Comparison of ENCODE assay signal across 8 mouse cellular contexts in the genomic region with DNA sequence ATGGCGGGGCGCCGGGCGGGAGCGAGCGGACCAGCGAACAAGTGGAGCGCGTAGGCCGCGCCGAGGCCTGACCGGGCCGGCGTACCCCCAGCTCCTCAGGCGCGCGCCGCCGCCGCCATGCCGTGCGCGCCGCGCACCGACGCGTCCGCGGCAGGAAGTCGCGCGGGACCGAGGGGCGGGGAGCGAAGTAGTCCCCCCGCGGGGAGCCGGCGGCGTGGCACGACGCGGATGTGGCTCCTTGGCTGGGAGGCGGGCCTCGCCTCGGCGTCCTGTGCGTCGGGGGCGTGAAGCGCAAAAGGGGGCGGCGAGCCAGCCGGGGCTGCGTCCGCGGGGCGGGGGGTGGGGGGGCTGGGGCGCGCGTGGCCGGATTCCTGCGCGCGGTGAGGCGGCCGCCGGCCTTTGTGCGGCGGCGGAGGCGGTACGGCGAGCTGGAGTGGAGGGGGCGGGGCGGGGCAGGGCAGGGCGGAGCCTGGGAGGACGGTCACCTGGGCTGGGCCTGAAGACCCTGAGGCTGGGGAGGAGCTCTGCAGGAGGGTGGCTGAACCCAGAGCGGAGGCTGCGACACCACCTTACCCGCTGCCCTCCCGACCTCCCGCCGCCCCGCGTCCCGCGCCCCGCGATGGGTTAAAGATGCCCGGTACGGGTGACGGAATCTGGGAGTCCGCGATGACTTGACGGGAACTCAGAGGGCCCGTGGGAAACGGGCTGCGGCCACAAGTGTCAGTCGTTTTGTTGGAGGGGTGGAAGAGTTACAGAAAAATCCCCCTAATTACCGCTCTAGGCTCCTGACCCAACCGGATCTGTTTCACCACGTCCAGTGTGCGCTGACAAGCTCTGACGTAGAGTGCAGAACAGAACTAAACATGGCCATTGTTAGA. TPM values are rescaled to one million over a fixed set of nuclear protein-coding genes. Genes with fewer than 3 reads are reported as not detected.
A peak's percentile ranks its signal among the peaks of the same experiment; 100 is the strongest.
DNase-seq lines count a peak whose midpoint lies in the region; ATAC-seq and TF ChIP-seq lines count a peak whose summit lies in the region.

Brwd1 (minus strand) TSS at position 226 of the 878 bp plus-strand sequence.

- peak within 1 kb of the TSS; percentile 99 for H3K9ac ChIP-seq in embryonic facial prominence, embryonic 13.5 days
- H3K9ac ChIP-seq in midbrain, embryonic 12.5 days (replicated peaks): peak within 1 kb of the TSS; percentile 99

- peak; percentile 15; the same call in 1 of the 2 replicates for TF ChIP-seq CTCF in small intestine, adult 2 months (IDR thresholded peaks at IDR 0.05; ENCODE audit: extremely low read depth, insufficient read length, insufficient replicate concordance, low read depth, low read length)

- DNase-seq in 3T3-L1 (ENCODE audit: low read depth, low spot score): peak; percentile 86
- peak; percentile 95 to 96 for DNase-seq in adrenal gland, postnatal 36 days
- DNase-seq in heart, adult 18-20 months: peak; percentile 90 to 96
- DNase-seq in kidney, adult 18-20 months: peak; percentile 90
- peak; percentile 93 for DNase-seq in limb, embryonic 10.5 days (ENCODE audit: low spot score)

- peaks cover 21% of the 10 kb centered on the region for H3K4me1 ChIP-seq in embryonic facial prominence, embryonic 13.5 days
- peaks cover 22% of the 10 kb centered on the region for H3K4me1 ChIP-seq in limb, embryonic 10.5 days
- H3K4me1 ChIP-seq in midbrain, embryonic 12.5 days: peaks cover 20% of the 10 kb centered on the region
- H3K4me1 ChIP-seq in small intestine, adult 2 months (ENCODE audit: control insufficient read depth, insufficient read depth, insufficient read length, low read length): peaks cover 14% of the 10 kb centered on the region; the same call in 1 of the 2 replicates

- no peaks in the 10 kb centered on the region for H3K9me3 ChIP-seq in embryonic facial prominence, embryonic 13.5 days
- no peaks in the 10 kb centered on the region for H3K9me3 ChIP-seq in limb, embryonic 10.5 days (replicated peaks)
- H3K9me3 ChIP-seq in midbrain, embryonic 12.5 days: no peaks in the 10 kb centered on the region

- H3K27me3 ChIP-seq in embryonic facial prominence, embryonic 13.5 days: no peaks in the 10 kb centered on the region
- H3K27me3 ChIP-seq in limb, embryonic 10.5 days (ENCODE audit: low read depth, poor library complexity, severe bottlenecking): no peaks in the 10 kb centered on the region
- H3K27me3 ChIP-seq in midbrain, embryonic 12.5 days: no peaks in the 10 kb centered on the region
- no peaks in the 10 kb centered on the region for H3K27me3 ChIP-seq in small intestine, adult 2 months (ENCODE audit: control insufficient read depth, insufficient read depth, low read length)

- peak within 1 kb of the TSS; percentile 97 for H3K27ac ChIP-seq in embryonic facial prominence, embryonic 13.5 days
- peak within 1 kb of the TSS; percentile 98 for H3K27ac ChIP-seq in limb, embryonic 10.5 days
- H3K27ac ChIP-seq in midbrain, embryonic 12.5 days (replicated peaks): peak within 1 kb of the TSS; percentile 96
- H3K27ac ChIP-seq in small intestine, adult 2 months (ENCODE audit: insufficient read depth, low read depth, low read length): peak within 1 kb of the TSS; percentile 97

- TF ChIP-seq POLR2A in small intestine, adult 2 months (IDR thresholded peaks at IDR 0.05; ENCODE audit: low read depth, low read length): peak; percentile 84

- peak within 1 kb of the TSS; percentile 100 for H3K4me3 ChIP-seq in embryonic facial prominence, embryonic 13.5 days
- peak within 1 kb of the TSS; percentile 99 for H3K4me3 ChIP-seq in limb, embryonic 10.5 days
- H3K4me3 ChIP-seq in midbrain, embryonic 12.5 days: peak within 1 kb of the TSS; percentile 98
- H3K4me3 ChIP-seq in small intestine, adult 2 months (ENCODE audit: low read depth, low read length): peak within 1 kb of the TSS; percentile 85

- ATAC-seq in embryonic facial prominence, embryonic 13.5 days (ENCODE audit: insufficient number of reproducible peaks, insufficient read depth, low FRiP score, low TSS enrichment, low read depth): peak; percentile 83
- peak; percentile 82 for ATAC-seq in midbrain, embryonic 12.5 days (ENCODE audit: low FRiP score, low read depth)

- H3K4me2 ChIP-seq in embryonic facial prominence, embryonic 13.5 days: peak within 1 kb of the TSS; percentile 72
- peak within 1 kb of the TSS; percentile 69 for H3K4me2 ChIP-seq in midbrain, embryonic 12.5 days (replicated peaks)

- H3K36me3 ChIP-seq in embryonic facial prominence, embryonic 13.5 days: peaks cover 35% of the 10 kb centered on the region
- peaks cover 36% of the 10 kb centered on the region for H3K36me3 ChIP-seq in limb, embryonic 10.5 days
- H3K36me3 ChIP-seq in midbrain, embryonic 12.5 days: peaks cover 32% of the 10 kb centered on the region
- H3K36me3 ChIP-seq in small intestine, adult 2 months (ENCODE audit: control insufficient read depth, insufficient read depth, low read length): peaks cover 10% of the 10 kb centered on the region; the same call in 1 of the 2 replicates

- WGBS in embryonic facial prominence, embryonic 13.5 days: under 1% methylated on average over 88 of the region's 107 CpGs
- under 1% methylated on average over 85 of the region's 107 CpGs for WGBS in limb, embryonic 10.5 days
- under 1% methylated on average over 59 of the region's 107 CpGs for WGBS in midbrain, embryonic 12.5 days
- under 1% methylated on average over 99 of the region's 107 CpGs for WGBS in small intestine, adult 2 months

RNA-seq across cellular contexts. Expression of gene Brwd1, which starts in this region (rescaled TPM):
- total RNA-seq in adrenal gland, postnatal 36 days (2021): 10 to 100 TPM; 67.7 to 76.0 TPM
- polyA plus RNA-seq in embryonic facial prominence, embryonic 13.5 days (2015; fragmentation: Nextera tagmentation; extraction: Ambion mirVana): 113 and 118 TPM in 2 replicates
- 10 to 100 TPM; 75.4 to 80.1 TPM for total RNA-seq in heart, adult 18-20 months (2021)
- 123 and 146 TPM in 2 replicates for polyA plus RNA-seq in limb, embryonic 10.5 days (2016; fragmentation: Nextera tagmentation; extraction: Ambion mirVana)
- 210 and 222 TPM in 2 replicates for polyA plus RNA-seq in midbrain, embryonic 12.5 days (2016; fragmentation: Nextera tagmentation; extraction: Ambion mirVana)
- 10.7 and 14.0 TPM in 2 replicates for polyA plus RNA-seq in small intestine, adult 2 months (2012; rRNA removed)

Comparison
In these comparisons a context has a peak if more than half of its experiments do, and no peak if none do; other contexts are left out.
1. Peak in every context shown above with its lines: DNase-seq, ATAC-seq, H3K4me3 ChIP-seq and H3K27ac ChIP-seq.